Mouse (Mus musculus) skeletal muscle tissue, adult 2 months (tissue): ENCODE measurements around the gene Fzd5.

Experiments
- DNase-seq: peaks from one replicate; pipeline ENCODE4 v3.0.0-alpha.2; 2012; ENCODE audit warnings: low read depth, low spot score

Gene Fzd5

DNA sequence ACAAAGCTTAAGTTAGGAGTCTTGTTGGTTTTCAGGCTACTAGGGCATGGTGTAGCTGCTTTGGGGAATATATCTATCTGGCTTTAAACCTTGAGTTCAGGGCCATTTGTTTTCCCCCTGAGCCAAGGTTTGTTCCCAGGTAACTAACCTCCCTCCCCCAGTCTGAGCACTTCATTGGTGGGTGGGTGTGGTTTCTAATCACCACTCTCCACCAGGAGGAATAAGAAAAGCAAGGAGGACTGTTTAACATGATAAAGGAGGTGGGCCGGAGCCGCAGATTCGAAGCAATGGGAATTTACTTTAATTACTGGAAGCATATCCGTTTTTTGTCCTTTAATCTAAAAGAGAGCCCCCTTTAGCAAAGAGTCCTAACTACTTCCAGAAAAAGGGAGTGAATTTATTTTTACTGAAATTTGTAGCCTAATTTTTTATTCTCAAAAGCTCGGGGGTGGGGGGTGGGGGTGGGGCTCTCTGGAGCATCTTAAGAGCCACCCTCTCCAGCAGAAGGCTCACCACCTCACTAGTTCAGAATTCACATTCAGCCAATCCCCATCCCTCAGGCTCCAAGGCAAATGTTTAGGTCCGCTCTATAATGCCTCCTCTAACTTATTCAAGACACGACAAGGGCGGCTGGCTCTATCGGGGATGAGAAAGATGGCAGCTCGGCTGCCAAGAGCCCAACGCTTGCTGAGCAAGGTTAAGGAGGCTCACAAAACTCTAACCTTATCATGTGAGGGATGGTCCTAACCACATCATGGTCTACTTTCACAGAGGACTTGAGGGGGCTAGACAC lies 3.9 kb downstream of the Fzd5 start:
- DNase-seq = no peak

DNA sequence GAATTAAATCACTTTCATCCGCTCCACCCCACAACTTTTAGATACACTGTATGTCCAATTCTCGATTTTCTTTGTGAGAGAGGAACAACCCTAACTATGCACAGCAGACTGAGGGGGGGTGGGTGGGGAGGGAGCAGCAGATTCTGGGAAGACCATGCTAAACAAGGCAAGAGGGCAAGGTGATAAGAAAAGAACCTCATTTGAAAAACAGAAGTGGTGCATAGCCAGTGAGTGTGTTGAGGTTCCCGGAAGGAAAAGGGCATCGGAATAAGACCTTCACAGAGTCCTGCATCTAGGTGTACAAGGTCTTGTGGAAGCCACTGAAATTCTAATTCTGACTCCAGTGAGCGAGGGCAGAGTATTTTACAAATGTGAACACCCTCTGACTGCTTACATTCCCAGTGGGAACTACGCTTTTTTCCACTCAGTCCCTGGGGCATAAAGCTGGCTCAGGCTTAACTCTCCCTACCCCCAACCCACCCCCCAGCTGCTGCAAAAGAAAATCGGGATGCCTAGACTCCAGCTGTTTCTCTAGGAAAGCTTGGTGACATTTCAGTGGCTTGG lies 4.8 kb downstream of the Fzd5 start:
- no peak for DNase-seq

DNA sequence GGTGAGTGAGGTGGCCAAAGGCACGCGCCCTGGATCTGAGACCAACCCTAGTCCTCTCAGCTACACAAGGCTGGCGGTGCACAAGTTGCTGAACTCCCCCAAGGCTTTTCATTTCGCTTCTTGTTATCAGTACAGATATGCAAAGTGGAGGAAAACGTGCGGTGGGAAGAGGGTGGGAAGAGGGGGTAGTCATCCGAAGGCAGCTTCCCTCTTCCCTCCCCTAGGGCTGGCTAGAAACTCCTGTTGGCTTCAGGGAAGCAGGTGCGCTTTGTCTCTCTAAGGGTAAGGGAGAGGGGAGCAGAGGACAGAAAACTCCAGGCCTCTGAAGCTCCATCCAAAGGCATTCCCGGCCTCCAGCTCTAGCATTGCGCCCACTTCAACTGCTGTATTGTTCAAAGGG lies 5.4 kb downstream of the Fzd5 start:
- no peak for DNase-seq

DNA sequence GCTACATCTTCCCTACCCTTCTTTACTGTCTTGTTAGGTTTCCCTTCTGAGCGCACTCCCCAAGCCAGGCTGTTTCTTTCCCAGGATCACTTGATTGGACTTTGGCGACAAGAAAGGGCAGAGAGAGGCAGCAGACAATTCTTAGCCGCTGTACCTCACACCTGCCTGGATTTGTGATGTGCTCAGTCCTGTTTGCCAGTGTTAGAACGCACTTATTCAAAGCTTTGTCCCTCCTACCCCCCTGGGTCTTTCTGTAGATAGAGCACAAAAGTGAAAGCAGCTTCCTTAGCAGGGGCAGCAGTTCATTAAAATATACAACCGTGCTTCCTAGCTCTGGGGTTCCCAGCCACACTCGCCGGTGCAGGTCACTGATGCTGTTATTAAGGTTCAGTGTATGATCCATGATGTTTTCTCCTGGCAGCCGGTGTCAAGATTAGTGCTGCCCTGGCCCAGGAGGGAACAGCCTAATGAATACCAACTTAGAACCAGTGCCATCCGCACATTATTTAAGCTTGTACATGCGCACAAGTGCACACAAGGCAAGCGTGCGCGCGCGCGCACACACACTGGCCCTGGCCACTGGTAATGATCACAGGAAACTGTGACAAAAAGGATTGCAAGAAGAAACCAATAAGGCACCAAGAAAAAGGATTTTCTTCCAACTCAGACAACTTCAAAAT lies 6.1 kb downstream of the Fzd5 start:
- DNase-seq = no peak

DNA sequence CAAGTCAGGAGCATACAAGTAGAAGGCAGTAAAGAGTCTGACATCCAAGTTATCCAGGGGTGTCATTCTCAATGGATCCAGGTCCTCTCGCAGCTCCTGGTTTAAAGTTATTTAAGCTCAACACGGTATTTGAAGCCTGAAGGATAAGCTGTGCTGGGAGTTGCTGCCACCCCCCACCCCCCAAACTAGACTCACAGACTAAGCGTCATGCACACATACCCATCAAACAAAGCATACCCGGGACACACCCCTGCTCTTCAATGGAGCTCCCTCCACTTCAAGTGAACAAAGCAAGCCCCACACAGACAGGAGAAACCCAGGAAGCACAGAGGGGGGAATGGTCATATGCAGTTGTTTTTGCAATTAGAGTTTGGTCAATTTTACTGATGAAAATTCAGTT lies 7.5 kb downstream of the Fzd5 start:
- DNase-seq = no peak

DNA sequence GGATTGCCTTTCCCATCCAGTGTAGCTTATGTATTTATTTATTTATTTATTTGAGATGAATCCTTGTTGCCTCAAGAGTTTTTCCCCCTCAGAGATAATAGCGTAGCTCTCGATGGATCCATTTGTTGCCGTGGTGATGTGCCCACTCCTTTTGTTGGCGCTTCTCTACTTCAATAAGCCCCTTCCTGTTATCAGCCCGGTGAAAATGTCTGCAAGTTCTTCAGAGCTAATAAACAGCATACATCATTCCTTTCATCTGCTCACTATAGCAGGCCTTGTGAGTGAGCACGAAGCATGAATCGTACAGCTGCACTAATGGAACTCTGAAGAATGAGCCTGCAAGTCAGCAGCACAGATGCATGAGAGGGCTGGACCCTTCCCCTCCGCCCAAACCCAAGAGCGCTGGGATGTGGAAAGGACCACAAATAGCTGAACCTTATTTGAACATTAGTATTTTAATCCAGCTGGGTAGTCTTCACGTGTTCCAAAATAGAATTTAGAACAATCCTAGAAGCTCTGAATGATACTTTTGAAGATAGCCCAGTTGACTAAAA lies 16.4 kb downstream of the Fzd5 start:
- no peak for DNase-seq

DNA sequence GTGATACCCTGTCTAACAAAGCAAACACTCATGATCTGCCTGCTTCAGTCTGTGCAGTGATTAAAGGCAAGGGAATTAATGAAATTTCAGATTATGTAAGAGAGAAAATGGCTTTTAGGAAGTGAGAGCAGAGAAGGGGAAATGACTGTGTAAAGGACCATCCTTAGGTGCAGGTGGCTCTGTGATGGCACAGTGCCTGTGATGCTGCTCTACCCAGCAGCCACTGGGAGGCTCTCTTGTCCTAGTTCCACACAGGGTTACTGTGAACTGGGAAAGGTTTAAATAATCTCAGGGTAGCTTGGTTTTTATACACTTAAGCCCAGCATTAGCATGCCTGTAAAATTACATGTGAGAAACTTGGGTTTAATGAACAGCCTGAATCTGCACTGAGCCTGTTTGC lies 20.0 kb downstream of the Fzd5 start:
- no peak for DNase-seq

DNA sequence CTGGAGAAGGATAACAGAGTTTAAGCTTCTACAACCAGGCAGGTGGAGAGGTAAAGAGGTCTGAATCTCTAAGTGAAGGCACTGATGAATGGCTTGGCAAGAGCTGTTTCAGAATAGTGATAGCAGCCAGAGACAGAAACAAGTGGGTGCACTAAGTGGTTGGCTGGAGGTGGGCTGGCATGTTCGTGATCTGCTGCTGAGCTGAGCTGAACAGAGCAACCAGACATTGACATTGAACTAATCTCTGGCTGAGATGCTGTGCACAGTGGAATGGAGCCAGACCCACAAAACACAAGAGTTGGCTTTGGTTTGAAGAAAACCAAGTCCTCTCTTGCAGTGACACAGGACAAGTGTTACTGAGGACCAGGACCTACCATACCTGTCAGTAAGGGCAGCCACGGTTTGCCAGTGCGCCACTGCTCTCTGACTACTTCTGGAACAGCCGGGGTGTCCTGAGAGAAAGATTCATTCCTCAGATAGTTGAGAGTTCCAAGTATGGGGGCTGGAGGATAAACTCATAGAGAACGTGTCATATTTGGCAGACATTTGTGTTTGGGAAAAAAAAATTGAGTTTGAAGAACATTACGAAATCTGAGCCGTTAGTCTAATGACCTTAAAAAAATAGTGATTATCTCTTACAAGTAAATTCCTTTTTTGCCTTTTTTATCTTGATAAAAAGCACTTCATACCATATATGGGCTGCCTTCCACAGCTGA lies 20.8 kb downstream of the Fzd5 start:
- no peak for DNase-seq

DNA sequence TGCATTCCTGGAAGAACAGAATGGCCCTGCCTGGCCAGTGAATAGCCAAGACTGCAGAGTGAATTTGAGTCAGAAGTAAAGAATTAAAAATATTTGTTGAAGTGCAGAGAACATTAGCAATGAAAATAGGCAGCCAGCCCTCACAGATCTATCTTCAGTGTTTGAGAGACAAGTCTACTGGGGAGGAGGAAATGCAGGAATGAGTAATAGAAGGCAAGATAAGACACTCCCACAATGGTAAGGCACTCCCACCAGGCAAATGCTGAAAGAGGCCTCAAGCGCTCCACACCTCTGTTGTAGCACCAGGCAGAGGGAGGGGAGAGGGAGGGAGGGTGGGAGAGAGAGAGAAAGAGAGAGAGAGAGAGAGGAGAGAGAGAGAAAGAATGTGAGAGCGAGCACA lies 22.1 kb downstream of the Fzd5 start:
- DNase-seq = no peak

DNA sequence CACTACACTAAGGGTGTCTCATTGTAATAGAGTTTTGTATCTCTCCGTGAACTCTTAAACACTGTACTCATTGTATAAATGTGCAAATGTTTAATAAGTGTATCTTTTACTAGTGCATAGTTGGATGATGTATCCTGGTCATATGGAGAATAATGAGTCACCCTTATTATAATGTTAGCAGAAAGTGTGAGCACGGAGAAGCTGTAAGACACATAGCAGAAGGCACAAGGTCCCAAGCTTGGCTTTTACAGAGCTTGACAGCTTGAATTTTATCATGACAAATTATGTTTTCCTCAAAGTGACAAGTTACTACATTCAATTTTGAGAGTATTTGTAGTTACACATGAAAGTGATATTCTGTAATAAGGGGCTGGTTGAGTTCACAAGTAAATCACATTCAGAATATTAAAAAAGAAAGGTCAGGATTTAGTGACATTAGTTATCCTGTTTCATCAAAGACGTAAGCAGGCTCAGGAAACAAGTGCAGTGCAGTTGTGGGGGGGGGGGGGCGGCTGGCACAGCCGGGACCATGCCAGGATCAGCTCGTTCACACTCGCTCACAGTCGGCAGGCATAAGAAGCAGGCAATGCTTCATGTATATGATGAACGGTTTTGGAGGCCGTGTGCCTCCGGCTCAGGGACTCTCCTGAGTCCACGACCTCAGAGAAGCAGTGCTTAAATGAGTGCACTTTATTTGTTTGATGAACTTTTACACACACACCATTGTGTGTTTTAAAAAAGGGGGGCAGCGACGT lies 25.4 kb downstream of the Fzd5 start:
- no peak for DNase-seq

DNA sequence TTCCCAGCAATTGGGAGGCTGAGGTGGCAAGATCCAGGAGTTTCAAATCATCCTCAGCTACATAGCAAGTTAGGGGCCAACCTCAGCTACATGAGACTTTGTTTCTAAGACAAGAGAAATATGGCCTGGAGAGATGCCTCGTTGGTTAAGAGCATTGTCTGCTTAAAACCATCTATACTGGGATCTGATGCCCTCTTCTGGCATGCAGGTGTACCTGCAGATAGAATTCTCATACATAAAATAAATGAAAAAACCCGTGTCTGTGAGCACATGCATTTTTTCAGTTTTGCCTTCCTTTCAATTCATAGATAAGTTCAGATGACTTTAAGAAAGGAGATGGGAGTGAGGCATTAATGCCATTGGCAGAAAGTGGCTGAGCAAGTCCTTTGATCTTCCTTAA lies 27.7 kb downstream of the Fzd5 start:
- no peak for DNase-seq

DNA sequence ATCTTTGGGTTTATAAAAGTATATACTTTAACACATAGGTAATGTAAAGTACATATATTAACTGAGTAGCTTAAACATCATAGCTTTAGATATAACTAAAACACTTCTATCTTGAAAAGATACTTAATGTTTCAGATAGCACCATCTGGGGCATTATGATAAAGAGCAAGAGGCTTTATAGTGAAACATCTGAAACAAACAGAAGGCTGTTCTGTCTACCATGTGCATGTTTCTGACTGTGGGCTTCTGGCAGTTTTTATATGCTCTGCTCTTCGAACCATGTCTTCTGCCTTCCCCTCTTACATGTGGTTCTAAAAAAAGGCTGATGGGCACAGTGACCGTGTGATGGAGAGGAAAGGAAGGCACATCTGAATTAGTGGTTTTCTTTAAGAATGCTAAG lies 30.9 kb downstream of the Fzd5 start:
- DNase-seq = no peak

DNA sequence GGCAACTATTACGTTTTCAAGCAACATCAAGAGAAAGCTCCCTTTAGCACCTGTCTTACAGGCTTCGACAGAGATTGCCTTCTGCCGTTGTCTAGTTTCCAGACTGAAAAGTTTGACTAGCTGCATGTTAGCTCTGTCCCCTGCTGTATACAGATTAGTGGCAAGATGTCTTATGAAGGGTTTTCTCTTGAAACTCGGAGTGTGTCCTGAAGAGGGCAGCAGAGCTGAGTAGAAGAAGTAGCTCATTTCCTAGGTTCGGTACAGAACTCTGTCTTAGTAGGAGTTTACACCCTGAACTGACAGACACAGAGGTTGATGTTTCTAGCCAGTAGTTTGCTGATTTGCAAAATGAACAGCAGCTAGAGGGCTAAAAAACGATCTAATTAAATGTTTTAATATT lies 32.3 kb downstream of the Fzd5 start:
- peak; percentile 29 for DNase-seq

DNA sequence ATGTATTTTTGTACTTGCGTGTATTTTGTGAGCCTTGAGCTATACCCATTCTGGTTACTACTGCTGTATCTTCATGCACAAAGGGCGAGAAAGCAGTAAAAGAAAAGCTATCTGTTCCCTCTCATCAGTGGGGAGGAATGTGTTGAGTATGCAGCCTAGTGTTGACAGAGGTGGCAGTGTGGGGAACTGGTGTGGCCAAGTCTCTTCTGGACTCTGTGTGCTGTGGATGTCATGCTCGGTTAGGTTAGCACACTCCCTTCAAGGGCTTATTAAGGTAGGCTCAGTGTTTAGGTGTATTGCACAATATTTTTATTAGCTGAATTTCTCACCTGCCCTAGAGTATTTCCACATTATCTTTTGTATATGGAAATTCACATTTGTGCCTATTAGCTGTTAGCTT lies 35.8 kb downstream of the Fzd5 start:
- DNase-seq = no peak

DNA sequence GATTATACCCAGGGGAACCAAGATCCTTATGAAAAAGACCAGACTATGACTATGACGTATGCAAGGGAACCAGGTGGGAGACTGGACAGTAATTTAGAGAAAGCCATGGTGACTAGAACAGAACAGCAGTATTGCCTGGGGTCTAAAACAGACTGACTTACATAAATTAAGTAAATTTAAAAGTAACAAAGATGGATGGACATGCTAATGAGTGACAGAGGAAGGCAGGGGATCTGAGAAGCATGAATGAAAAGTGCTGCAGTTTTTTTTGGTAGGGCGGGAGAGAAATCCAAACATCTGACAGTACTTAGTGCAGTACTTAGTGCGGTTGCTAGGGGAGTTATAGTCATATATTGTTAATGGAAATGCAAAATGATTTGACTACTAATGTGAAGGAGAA lies 42.4 kb downstream of the Fzd5 start:
- DNase-seq = no peak

DNA sequence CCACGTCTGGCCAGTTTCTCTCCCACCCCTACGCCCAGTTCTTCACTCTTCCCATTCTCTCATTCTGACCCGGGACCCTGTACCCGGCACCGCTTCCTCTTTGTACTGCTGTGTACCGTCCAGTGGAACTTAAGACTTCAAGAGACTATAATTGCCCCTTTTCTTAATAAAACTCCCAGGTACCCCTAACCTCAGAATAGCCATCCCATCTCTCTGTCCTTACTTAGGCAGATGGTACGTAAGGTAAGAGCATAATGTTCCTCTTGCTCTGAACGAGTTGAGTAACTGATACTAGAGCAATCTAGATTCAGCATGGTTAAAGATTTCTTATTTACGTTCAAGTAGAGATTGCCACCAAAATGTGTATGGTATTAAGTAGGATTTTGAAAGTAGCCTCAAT lies 46.0 kb downstream of the Fzd5 start:
- DNase-seq = no peak

DNA sequence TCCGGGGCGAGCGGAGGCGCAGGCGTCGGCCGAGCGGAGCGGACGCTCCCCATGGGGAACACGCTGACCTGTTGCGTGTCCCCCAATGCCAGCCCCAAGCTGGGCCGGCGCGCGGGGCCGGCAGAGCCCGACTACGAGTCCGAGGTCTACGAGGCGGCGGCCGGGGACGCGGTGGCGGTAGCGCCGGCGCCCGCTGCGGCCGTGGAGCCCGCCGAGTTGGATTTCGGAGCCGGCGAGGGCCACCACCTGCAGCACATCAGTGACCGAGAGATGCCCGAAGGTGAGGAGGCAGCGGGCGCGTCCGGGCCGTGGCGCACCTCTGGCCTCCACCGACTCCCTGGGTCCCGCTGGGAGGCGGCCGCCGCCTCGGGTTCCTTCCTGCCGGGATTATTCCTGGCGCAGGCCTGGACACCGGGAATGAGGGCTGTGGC lies 46.4 kb downstream of the Fzd5 start:
- DNase-seq = no peak

DNA sequence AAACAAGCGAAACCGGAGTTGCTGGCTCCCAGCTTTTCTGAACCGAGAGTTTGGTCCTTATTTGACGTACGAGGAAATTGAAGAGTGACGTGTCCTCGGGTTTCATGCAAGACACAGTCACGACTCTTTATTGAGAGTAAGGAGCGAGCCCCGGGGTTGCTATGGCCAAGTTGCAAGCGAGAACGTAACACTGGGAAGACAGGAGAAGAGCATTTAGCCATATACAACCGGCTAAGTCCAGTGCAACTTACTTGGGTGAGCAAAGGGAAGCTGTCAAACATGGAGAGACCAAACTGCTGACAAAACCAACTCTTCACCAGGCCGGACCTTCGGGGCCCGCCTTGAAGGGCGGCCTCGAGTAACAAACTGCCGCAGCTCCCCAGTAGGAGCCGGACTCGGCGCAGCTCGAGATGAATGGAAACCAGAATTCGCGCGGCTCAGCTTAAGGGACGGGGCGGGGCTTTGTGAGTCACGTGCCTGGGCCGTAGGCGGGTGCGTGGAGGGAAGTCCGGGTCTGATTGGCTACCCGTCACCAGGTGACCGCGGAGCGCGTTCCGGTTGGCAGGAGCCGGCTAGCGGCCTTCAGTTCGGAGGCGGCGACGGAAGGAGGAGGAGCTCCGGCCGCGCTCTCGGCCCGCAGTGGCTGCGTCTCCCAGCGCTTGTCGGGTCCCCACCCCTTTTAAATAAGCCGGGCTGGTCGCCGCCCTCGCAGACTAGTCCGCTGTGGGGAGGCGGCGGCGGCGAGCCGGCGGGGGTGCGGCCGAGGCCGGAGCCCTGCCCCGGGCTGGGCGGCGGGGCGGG lies 47.1 kb downstream of the Fzd5 start, which contains the start of gene Ccnyl1:
TSS of gene Ccnyl1 (plus strand) at position 243 of the 801 bp plus-strand sequence.
- peak; percentile 99 for DNase-seq

DNA sequence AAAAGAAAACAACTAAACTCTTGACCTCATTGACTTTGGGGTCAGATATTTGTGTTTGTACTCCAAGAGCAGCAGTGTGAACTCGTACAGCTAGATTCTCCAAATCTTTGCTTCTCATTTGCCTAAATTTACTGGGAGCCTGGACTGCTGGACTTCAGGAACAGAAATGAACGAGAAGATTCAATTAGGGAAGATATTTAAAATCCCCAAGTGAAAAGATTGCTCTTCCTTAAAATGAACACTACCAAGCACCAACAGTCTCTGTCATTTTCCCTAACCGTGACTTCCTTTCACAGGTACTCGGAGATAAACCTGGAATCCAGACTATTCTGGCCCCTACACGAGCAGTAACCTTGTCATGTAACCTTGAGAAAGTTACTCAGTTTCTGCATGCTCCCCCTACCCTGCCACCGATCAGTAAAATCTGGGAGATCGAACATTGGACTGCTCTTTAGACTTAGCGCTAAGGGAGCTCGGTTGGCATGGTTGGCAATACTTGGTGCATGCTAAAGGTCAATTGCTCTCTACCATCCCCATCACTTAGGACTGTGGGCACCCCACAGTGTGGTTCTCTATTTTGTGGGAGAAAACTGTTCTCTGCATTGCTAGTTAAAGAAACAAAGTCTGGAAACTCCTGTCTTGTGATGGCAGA lies 47.9 kb downstream of the Fzd5 start:
- no peak for DNase-seq

DNA sequence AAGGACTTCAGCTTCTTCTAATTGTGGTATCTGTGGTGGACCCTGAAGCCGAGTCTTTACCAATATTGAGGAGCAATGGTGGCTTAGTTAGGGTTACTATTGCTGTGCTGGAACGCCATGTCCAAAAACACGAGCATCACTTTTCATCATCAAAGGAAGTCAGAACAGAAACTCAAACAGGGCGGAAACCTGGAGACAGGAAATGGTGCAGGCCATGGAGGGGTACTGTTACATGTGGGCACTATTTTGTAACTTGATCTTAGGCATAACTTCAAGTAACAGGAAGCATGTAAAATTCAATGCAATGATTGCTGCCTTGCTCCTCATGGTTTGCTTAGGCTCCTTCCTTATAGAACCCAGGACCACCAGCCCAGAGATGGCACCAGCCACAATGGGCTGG lies 49.5 kb downstream of the Fzd5 start:
- no peak for DNase-seq
